Mouse (Mus musculus) cortical plate, adult 2 months (tissue): ENCODE measurements around the gene Khnyn.

Source experiments
- CTCF ChIP-seq: fragments of 200-500 bp; IDR thresholded peaks from 2 replicates; pipeline ENCODE4 v1.5.1; 2011; ENCODE audit warnings: mild to moderate bottlenecking, control low read depth, low read length; ENCODE audit not compliant: insufficient read depth; ENCODE audit errors: extremely low read depth
- POLR2A ChIP-seq: fragments of 200-500 bp; IDR thresholded peaks from 2 replicates; pipeline ENCODE4 v1.6.1; 2011; ENCODE audit warnings: mild to moderate bottlenecking, low read length, control low read depth; ENCODE audit not compliant: insufficient read depth; ENCODE audit errors: extremely low read depth

DNA sequence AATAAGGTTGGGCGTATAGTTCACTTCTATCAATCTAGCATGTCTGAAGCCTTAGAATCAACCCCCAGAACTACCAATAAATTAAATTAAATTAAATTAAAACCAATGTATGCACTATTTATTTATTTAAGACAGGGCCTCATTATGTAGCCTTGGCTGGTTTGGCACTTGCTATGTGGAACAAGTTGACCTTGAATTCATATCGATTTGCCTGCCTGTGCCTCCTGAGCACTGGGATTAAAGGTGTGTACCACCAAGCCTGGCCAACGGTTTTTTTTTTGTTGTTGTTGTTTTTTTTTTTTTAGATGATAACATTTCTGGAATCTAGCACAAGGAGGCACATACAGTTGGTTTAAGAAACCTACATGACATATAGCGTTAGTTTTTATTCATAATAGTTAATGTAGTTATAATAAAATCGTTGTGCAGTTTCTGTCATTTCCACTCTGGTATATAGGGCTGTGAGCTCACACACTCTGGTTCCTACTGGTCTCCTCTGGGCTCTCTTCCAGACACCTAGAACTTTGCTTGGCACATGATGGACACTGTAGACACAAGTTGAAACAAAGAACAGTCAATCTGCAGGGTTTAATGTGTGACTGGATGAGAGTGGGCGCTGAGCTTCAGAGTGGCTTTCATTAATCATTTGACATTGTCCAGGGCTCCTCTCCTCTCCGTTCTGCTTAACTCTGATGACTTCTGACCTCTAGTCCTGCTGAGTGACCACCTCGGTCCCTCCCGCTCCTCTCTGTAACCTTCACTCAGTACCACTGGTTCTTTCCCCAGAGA lies 39.0 kb upstream of the Khnyn start:
- TF ChIP-seq POLR2A = no peak
- TF ChIP-seq CTCF = no peak
